Mouse (Mus musculus): ENCODE measurements at regions not wholly inside any gene's neighbourhood (a gene's known extent, or its start where the extent isn't known, plus 50 kb on each side); places are given as distances from the start of the nearest gene placed in this dataset.

- DNase-seq (ENCODE audit: inconsistent age in 2 of 2, low spot score in 1 of 2) = no peak
These were observed 144.5 kb upstream of the Irx5 start for GRCm38 (mm10) chr8:92212786-92213535.

- DNase-seq (ENCODE audit: inconsistent age in 2 of 2, low spot score in 1 of 2) = peak in 1 of 2 experiments; percentile 22
These were observed 148.3 kb upstream of the Irx5 start for GRCm38 (mm10) chr8:92209081-92209480.

- no peak for DNase-seq (ENCODE audit: inconsistent age in 2 of 2, low spot score in 1 of 2)
These were observed 161.8 kb upstream of the Irx5 start for GRCm38 (mm10) chr8:92195635-92196034.

GRCm38 (mm10) chr8:92194065-92194464 lies 163.4 kb upstream of the Irx5 start:
- no peak for DNase-seq (ENCODE audit: inconsistent age in 2 of 2, low spot score in 1 of 2)

- DNase-seq (ENCODE audit: inconsistent age in 2 of 2, low spot score in 1 of 2) = no peak
These were observed 167.0 kb upstream of the Irx5 start for GRCm38 (mm10) chr8:92190261-92191025.

GRCm38 (mm10) chr8:92183331-92183730 lies 174.1 kb upstream of the Irx5 start:
- peak in 1 of 2 experiments; percentile 51 for DNase-seq (ENCODE audit: inconsistent age in 2 of 2, low spot score in 1 of 2)

GRCm38 (mm10) chr8:92180651-92181050 lies 176.8 kb upstream of the Irx5 start:
- DNase-seq (ENCODE audit: inconsistent age in 2 of 2, low spot score in 1 of 2) = no peak

GRCm38 (mm10) chr8:92179327-92179726 lies 178.1 kb upstream of the Irx5 start:
- peak; percentile 11 to 19 for DNase-seq (ENCODE audit: inconsistent age in 2 of 2, low spot score in 1 of 2)

GRCm38 (mm10) chr8:92176101-92176500 lies 181.3 kb upstream of the Irx5 start:
- DNase-seq (ENCODE audit: inconsistent age in 2 of 2, low spot score in 1 of 2) = no peak

- DNase-seq (ENCODE audit: inconsistent age in 2 of 2, low spot score in 1 of 2) = no peak
These were observed 183.3 kb upstream of the Irx5 start for GRCm38 (mm10) chr8:92174106-92174505.

GRCm38 (mm10) chr8:92171578-92171977 lies 185.8 kb upstream of the Irx5 start:
- DNase-seq (ENCODE audit: inconsistent age in 2 of 2, low spot score in 1 of 2) = no peak

- no peak for DNase-seq (ENCODE audit: inconsistent age in 2 of 2, low spot score in 1 of 2)
These were observed 190.1 kb upstream of the Irx5 start for GRCm38 (mm10) chr8:92167340-92167783.

GRCm38 (mm10) chr8:92165306-92165705 lies 192.1 kb upstream of the Irx5 start:
- DNase-seq (ENCODE audit: inconsistent age in 2 of 2, low spot score in 1 of 2) = no peak

GRCm38 (mm10) chr8:92164496-92164895 lies 192.9 kb upstream of the Irx5 start:
- DNase-seq (ENCODE audit: inconsistent age in 2 of 2, low spot score in 1 of 2) = no peak

GRCm38 (mm10) chr8:92161002-92161401 lies 196.4 kb upstream of the Irx5 start:
- no peak for DNase-seq (ENCODE audit: inconsistent age in 2 of 2, low spot score in 1 of 2)

- no peak for DNase-seq (ENCODE audit: inconsistent age in 2 of 2, low spot score in 1 of 2)
These were observed 199.2 kb upstream of the Irx5 start for GRCm38 (mm10) chr8:92158219-92158618.

GRCm38 (mm10) chr8:92152478-92152877 lies 204.9 kb upstream of the Irx5 start:
- no peak for DNase-seq (ENCODE audit: inconsistent age in 2 of 2, low spot score in 1 of 2)

GRCm38 (mm10) chr8:92147672-92148071 lies 209.8 kb upstream of the Irx5 start:
- no peak for DNase-seq (ENCODE audit: inconsistent age in 2 of 2, low spot score in 1 of 2)

- DNase-seq (ENCODE audit: inconsistent age in 2 of 2, low spot score in 1 of 2) = peak; percentile 11 to 30
These were observed 220.1 kb upstream of the Irx5 start for GRCm38 (mm10) chr8:92137091-92137882.

- DNase-seq (ENCODE audit: inconsistent age in 2 of 2, low spot score in 1 of 2) = peak in 1 of 2 experiments; percentile 37
These were observed 221.0 kb upstream of the Irx5 start for GRCm38 (mm10) chr8:92136413-92136812.

- no peak for DNase-seq (ENCODE audit: inconsistent age in 2 of 2, low spot score in 1 of 2)
These were observed 223.0 kb upstream of the Irx5 start for GRCm38 (mm10) chr8:92134434-92134833.
